Mouse (Mus musculus) lung, embryonic 15.5 days (tissue): ENCODE results near the gene Mtrex. TPM values are rescaled to one million over a fixed set of nuclear protein-coding genes. Genes with fewer than 3 reads are reported as not detected.
A peak's percentile ranks its signal among the peaks of the same experiment; 100 is the strongest.

Source experiments
- ATAC-seq: fragments of 200-750 bp; cut with Nextera tagmentation; 2 replicates; pipeline ENCODE4 v1.8.0; 2017; ENCODE audit warnings: moderate number of reproducible peaks, borderline replicate concordance; ENCODE audit not compliant: low FRiP score, low TSS enrichment; ENCODE audit errors: extremely low read depth
- H3K27ac ChIP-seq: fragments of 300-500 bp; sonication (generic); 2 replicates; pipeline ENCODE4 v1.5.1; 2015; ENCODE audit warnings: moderate library complexity, mild to moderate bottlenecking, inconsistent platforms
- H3K27me3 ChIP-seq: fragments of 300-500 bp; sonication (generic); 2 replicates; pipeline ENCODE4 v1.6.1; 2015; ENCODE audit warnings: inconsistent platforms
- H3K36me3 ChIP-seq: fragments of 300-500 bp; sonication (generic); 2 replicates; pipeline ENCODE4 v1.6.1; 2015; ENCODE audit warnings: inconsistent platforms
- H3K4me1 ChIP-seq: fragments of 300-500 bp; sonication (generic); 2 replicates; pipeline ENCODE4 v1.6.1; 2015; ENCODE audit warnings: inconsistent platforms
- H3K4me2 ChIP-seq: fragments of 300-500 bp; sonication (generic); 2 replicates; pipeline ENCODE4 v1.6.1; 2015; ENCODE audit warnings: inconsistent platforms, mild to moderate bottlenecking, moderate library complexity
- H3K4me3 ChIP-seq: fragments of 300-500 bp; sonication (generic); 2 replicates; pipeline ENCODE4 v1.5.1; 2015; ENCODE audit warnings: mild to moderate bottlenecking, inconsistent platforms
- H3K9ac ChIP-seq: fragments of 300-500 bp; sonication (generic); 2 replicates; pipeline ENCODE4 v1.6.1; 2015; ENCODE audit warnings: inconsistent platforms
- H3K9me3 ChIP-seq: fragments of 300-500 bp; sonication (generic); 2 replicates; pipeline ENCODE4 v1.6.1; 2016; ENCODE audit warnings: inconsistent platforms
- WGBS: fragments of 180-500 bp; shearing (Covaris S2); methylation state at CpG from one replicate; pipeline ENCODE4 v1.1.7; 2015; 5-methylcytosine and 5-hydroxymethylcytosine counted together
- polyA plus RNA-seq: library from polyadenylated mRNA; unstranded; fragments of >200 nt; fragmentation: Nextera tagmentation; extraction: Ambion mirVana; gene quantifications from 2 replicates; pipeline ENCODE4 v1.2.1, GENCODE M21; 2015

Gene Mtrex
- polyA plus RNA-seq, 1 experiment from 2014 or later = 70.5 TPM

DNA sequence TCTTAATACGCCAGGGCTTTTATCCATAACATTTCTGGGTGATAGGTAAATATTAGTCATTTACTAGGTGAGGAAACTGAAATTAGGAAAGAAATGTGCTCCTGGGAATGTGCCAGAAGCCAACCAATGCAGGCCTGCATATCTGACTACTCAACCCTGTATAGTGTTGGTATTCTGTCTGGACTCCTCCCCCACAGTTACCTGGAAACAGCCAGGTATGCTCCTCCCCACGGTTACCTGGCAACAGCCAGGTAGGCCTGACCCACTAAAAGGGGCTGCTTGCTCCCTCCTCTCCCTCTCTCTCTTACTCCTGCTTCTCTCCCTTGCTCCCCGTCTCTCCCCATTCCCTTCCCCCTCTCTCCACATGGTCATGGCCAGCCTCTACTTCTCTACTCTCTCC lies 104.8 kb downstream of the Mtrex start:
- no peaks in the 10 kb centered on the region for H3K27me3 ChIP-seq
- no peaks in the 10 kb centered on the region for H3K36me3 ChIP-seq
- 63% methylated on average over 3 of the region's 3 CpGs for WGBS
- H3K4me1 ChIP-seq = peaks cover 21% of the 10 kb centered on the region
- no peak overlapping the region for H3K27ac ChIP-seq
- H3K9me3 ChIP-seq = no peaks in the 10 kb centered on the region
- ATAC-seq = peak; percentile 73
- no peak overlapping the region for H3K4me2 ChIP-seq
- H3K4me3 ChIP-seq = no peak overlapping the region
- H3K9ac ChIP-seq = no peak overlapping the region

DNA sequence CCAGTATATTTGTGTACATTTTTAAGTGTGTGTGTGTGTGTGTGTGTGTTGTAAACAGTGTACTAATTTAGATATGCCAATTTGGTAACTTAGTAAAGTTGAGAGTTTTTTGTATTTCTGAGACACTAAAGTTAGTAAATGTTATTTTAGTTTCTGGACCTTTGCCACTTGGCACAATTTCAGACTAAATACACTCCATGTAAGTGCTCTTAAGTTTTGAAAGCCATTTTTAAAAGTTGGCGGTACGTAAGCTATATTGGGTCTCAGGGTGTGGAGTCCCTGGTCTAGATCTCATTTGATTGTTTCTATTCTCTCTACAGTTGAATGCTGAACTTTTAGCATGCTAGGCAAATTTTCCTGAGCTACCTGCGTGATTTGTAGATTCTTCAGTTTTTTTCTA lies 109.1 kb downstream of the Mtrex start:
- Histone ChIP-seq H3K4me3 (no peak overlapping the region), H3K27ac (peak overlapping the region; percentile 33; the same call in 1 of the 2 replicates), H3K4me2 (no peak overlapping the region), H3K27me3 (no peaks in the 10 kb centered on the region), H3K36me3 (no peaks in the 10 kb centered on the region), H3K4me1 (peaks cover 24% of the 10 kb centered on the region), H3K9me3 (no peaks in the 10 kb centered on the region), H3K9ac (no peak overlapping the region)
- WGBS = 31% methylated on average over 3 of the region's 3 CpGs
- ATAC-seq = no peak

Other genes with a start within 250 kb of the Mtrex start
- gene Plpp1, start 126.6 kb downstream of the Mtrex start, polyA plus RNA-seq = 76.5 TPM in 2 replicates
- gene Dhx29, start 56 bp upstream of the Mtrex start, polyA plus RNA-seq = 22.1 and 25.4 TPM in 2 replicates
- gene Ccno, start 60.4 kb upstream of the Mtrex start, polyA plus RNA-seq = 12.3 and 13.5 TPM in 2 replicates
- gene Mcidas, start 66.4 kb upstream of the Mtrex start, polyA plus RNA-seq = 6.3 and 6.9 TPM in 2 replicates
- gene Cdc20b, start 107.7 kb upstream of the Mtrex start, polyA plus RNA-seq = 2.1 and 2.8 TPM in 2 replicates
- gene Gpx8, start 119.0 kb upstream of the Mtrex start, polyA plus RNA-seq = 175 TPM in 2 replicates
- 3.9 and 18.9 TPM in 2 replicates for gene Gzma, start 173.6 kb upstream of the Mtrex start, polyA plus RNA-seq